Mouse (Mus musculus): ENCODE measurements around the gene Agpat2.

- TF ChIP-seq CTCF (IDR thresholded peaks at IDR 0.05; ENCODE audit: low read depth) (no peak), EP300 (IDR thresholded peaks at IDR 0.05; ENCODE audit: low read depth) (no peak)
Measured at GRCm38 (mm10) chr2:26550777-26551176, 53.4 kb downstream of the Agpat2 start.
